In genomic region chr13:68832141-68832540, GRCm38 (mm10) we compare ENCODE assay signal across 15 mouse cellular contexts.
"Had no signal": no experiment of that assay in that cellular context is flagged by ENCODE, and none has a peak within 500 bp of the region (broad histone marks: within the 10 kb centered on the region; RNA-seq: fewer than 3 reads in every experiment).

No protein-coding gene starts in this region.

- DNase-seq: liver, postnatal 0 days; lung, adult 2 months; lung, postnatal 14 days; lung, postnatal 36 days; right cerebral cortex, postnatal 14 days; spleen, adult 18-20 months; thymus, adult 18-20 months; thymus, postnatal 14 days; thymus, postnatal 36 days had no signal

- H3K27ac ChIP-seq: lung, embryonic 15.5 days; macrophage; midbrain, embryonic 13.5 days; midbrain, embryonic 15.5 days; neural tube, embryonic 12.5 days had no signal

- H3K4me3 ChIP-seq: lung, embryonic 15.5 days; megakaryocyte, embryonic 14.5 days; midbrain, embryonic 13.5 days; midbrain, embryonic 15.5 days; neural tube, embryonic 12.5 days had no signal
